Mouse (Mus musculus): ENCODE data around the gene Rffl. TPM values are rescaled to one million over a fixed set of nuclear protein-coding genes. Genes with fewer than 3 reads are reported as not detected.
"Not testable (repeated sequence)": the region's sequence is repeated elsewhere in the genome, so short reads cannot be mapped to it uniquely, and the experiment has no call there.

Rffl gene
- polyA plus RNA-seq, 1 experiment from 2014 or later, result 12.8 TPM

DNA sequence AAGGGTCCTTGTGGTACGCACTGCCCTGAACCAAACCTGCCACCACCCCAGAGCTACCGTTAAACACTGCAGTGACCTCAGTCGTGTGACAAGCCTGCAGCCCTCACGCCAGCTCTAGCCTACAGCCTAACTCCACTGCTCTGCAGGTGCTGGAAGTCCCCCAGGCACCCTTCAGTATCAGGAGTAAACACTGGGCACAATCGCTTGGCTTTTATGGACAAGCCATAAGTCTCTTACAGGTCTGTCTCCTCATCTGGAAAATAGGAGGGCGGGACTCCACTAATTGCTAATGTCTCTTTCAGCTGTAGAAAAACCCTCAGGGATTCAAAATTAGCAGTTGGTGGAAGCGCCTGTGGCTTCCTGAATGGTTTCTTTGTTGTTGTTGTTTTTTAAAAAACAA, 33.8 kb downstream of the Rffl start:
- H3K4me3 ChIP-seq (ENCODE audit: low read depth, low read length), result no peak overlapping the region
- DNase-seq (ENCODE audit: low spot score) (no peak), ATAC-seq (replicated peaks; ENCODE audit: insufficient number of reproducible peaks, low FRiP score, low TSS enrichment, low read depth) (no peak)
- H3K9ac ChIP-seq (replicated peaks; ENCODE audit: low read length), result no peak overlapping the region
- H3K4me2 ChIP-seq (ENCODE audit: low read depth, low read length), result no peak overlapping the region
- H3K27me3 ChIP-seq (ENCODE audit: control insufficient read depth, insufficient read depth, low read length), result no peaks in the 10 kb centered on the region
- 37% methylated on average over 7 of the region's 7 CpGs for WGBS
- H3K36me3 ChIP-seq (replicated peaks; ENCODE audit: control insufficient read depth, insufficient read depth, low read depth, low read length), result no peaks in the 10 kb centered on the region
- no peaks in the 10 kb centered on the region for H3K4me1 ChIP-seq (ENCODE audit: control insufficient read depth, insufficient read depth, low read length)
- H3K9me3 ChIP-seq (replicated peaks; ENCODE audit: control insufficient read depth, low read length), result no peaks in the 10 kb centered on the region
- H3K27ac ChIP-seq (replicated peaks; ENCODE audit: low read depth, low read length), result no peak overlapping the region

DNA sequence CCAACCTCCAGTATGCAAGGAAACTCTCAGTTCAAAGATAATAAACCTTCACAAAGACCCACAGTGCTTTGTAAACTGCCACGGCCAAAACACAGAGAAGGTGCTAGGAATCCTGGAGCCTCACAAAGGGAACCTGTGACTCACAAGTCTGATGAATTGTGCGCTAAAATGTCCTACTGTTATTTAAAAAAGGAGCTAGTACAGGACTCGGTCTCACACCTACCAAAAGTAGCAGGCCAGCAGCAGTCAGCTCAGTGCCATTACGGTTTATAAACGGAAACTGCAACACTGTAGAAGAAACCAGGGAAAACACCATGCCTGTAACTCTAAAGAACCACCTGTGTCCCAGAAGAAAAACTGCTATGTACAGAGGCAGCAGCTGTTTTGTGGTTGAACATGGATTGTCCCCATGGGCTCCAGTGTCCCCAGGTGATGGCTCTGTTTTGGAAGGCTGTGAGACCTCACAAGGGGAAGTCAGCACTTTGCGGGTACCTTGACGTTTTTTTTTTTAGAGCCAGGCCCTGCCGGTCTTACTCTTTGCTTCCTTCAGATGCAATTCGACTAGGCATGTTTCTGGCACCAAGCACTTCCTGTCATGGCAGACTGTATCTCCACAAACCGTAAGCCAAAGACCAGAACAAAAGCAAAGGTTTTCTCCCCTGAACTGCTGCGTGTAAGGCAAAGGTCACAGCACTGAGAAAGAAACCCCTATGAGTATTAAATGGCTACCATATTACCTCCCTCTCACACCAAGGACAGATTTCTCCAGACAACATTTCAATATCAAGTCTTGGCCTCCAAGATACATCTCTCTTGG, 35.2 kb downstream of the Rffl start:
- Histone ChIP-seq H3K4me1 (ENCODE audit: control insufficient read depth, insufficient read depth, low read length) (no peaks in the 10 kb centered on the region; the same call in 1 of the 2 replicates), H3K9ac (replicated peaks; ENCODE audit: low read length) (no peak overlapping the region), H3K9me3 (replicated peaks; ENCODE audit: control insufficient read depth, low read length) (no peaks in the 10 kb centered on the region), H3K4me3 (ENCODE audit: low read depth, low read length) (no peak overlapping the region), H3K36me3 (replicated peaks; ENCODE audit: control insufficient read depth, insufficient read depth, low read depth, low read length) (no peaks in the 10 kb centered on the region), H3K27ac (replicated peaks; ENCODE audit: low read depth, low read length) (no peak overlapping the region), H3K27me3 (ENCODE audit: control insufficient read depth, insufficient read depth, low read length) (no peaks in the 10 kb centered on the region), H3K4me2 (ENCODE audit: low read depth, low read length) (no peak overlapping the region)
- DNase-seq (ENCODE audit: low spot score), result no peak
- ATAC-seq (replicated peaks; ENCODE audit: insufficient number of reproducible peaks, low FRiP score, low TSS enrichment, low read depth), result no peak
- WGBS, result 75% methylated on average over 11 of the region's 11 CpGs

DNA sequence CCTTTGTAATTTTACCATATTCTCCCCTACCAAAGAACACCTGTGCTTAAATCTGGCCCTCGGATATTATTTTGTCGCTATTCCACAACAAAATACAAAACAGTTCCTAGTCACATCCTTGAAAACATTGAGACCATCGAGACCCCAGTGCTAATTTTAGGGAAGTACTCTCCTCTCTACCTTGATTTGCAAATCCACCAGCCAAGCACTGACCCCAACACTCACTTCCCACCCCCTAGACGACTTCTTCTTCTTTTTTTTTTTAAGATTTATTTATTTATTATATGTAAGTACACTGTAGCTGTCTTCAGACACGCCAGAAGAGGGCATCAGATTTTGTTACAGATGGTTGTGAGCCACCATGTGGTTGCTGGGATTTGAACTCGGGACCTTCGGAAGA, 36.7 kb downstream of the Rffl start:
- WGBS, result 87% methylated on average over 7 of the region's 7 CpGs
- H3K36me3 ChIP-seq (replicated peaks; ENCODE audit: control insufficient read depth, insufficient read depth, low read depth, low read length); H3K27me3 ChIP-seq (ENCODE audit: control insufficient read depth, insufficient read depth, low read length); H3K9ac ChIP-seq (replicated peaks; ENCODE audit: low read length); H3K9me3 ChIP-seq (replicated peaks; ENCODE audit: control insufficient read depth, low read length); ATAC-seq (replicated peaks; ENCODE audit: insufficient number of reproducible peaks, low FRiP score, low TSS enrichment, low read depth); H3K4me2 ChIP-seq (ENCODE audit: low read depth, low read length); H3K27ac ChIP-seq (replicated peaks; ENCODE audit: low read depth, low read length); DNase-seq (ENCODE audit: low spot score); H3K4me3 ChIP-seq (ENCODE audit: low read depth, low read length); H3K4me1 ChIP-seq (ENCODE audit: control insufficient read depth, insufficient read depth, low read length): not testable (repeated sequence)

DNA sequence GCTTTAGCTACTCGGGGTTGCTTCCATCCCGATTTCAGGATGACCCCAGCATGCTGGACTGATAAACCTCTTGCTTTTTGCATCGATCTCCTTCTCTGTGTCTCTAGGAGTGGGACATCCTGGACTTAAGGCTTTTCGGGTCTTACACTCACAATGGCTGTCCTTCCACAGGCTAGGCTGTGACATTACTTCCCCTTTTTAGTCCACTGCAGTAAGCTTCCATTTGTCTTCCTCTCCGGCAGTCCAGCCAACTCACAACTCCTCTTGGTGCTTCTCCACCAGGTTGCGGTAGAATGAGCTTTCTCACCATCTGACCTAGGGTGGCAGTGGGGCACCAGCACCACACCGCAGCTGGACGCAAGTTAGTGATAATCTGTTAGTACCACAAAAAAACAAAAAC, 37.1 kb downstream of the Rffl start:
- Histone ChIP-seq H3K27ac (replicated peaks; ENCODE audit: low read depth, low read length) (no peak overlapping the region), H3K9ac (replicated peaks; ENCODE audit: low read length) (no peak overlapping the region), H3K27me3 (ENCODE audit: control insufficient read depth, insufficient read depth, low read length) (no peaks in the 10 kb centered on the region), H3K4me1 (ENCODE audit: control insufficient read depth, insufficient read depth, low read length) (no peaks in the 10 kb centered on the region; the same call in 1 of the 2 replicates), H3K4me3 (ENCODE audit: low read depth, low read length) (no peak overlapping the region), H3K4me2 (ENCODE audit: low read depth, low read length) (no peak overlapping the region), H3K9me3 (replicated peaks; ENCODE audit: control insufficient read depth, low read length) (no peaks in the 10 kb centered on the region), H3K36me3 (replicated peaks; ENCODE audit: control insufficient read depth, insufficient read depth, low read depth, low read length) (no peaks in the 10 kb centered on the region)
- ATAC-seq (replicated peaks; ENCODE audit: insufficient number of reproducible peaks, low FRiP score, low TSS enrichment, low read depth) (no peak), DNase-seq (ENCODE audit: low spot score) (no peak)
- 92% methylated on average over 8 of the region's 8 CpGs for WGBS

DNA sequence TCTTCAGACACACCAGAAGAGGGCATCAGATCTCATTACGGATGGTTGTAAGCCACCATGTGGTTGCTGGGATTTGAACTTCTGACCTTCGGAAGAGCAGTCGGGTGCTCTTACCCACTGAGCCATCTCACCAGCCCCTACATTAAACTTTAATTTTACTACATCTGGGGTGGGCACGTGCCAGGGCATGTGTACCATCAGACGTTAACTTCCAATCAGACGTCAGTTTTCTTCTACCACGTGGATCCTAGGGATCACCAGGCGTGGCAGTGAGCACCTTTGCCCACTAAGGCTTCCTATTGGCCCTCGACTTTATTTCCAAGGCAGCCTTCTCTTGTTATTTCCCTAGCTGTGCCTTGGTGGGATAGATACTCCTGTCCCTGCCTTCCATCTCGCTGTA, 38.6 kb downstream of the Rffl start:
- H3K4me1 ChIP-seq (ENCODE audit: control insufficient read depth, insufficient read depth, low read length); H3K27me3 ChIP-seq (ENCODE audit: control insufficient read depth, insufficient read depth, low read length); H3K9me3 ChIP-seq (replicated peaks; ENCODE audit: control insufficient read depth, low read length); H3K9ac ChIP-seq (replicated peaks; ENCODE audit: low read length); DNase-seq (ENCODE audit: low spot score); H3K27ac ChIP-seq (replicated peaks; ENCODE audit: low read depth, low read length); H3K36me3 ChIP-seq (replicated peaks; ENCODE audit: control insufficient read depth, insufficient read depth, low read depth, low read length); ATAC-seq (replicated peaks; ENCODE audit: insufficient number of reproducible peaks, low FRiP score, low TSS enrichment, low read depth); H3K4me2 ChIP-seq (ENCODE audit: low read depth, low read length); H3K4me3 ChIP-seq (ENCODE audit: low read depth, low read length): not testable (repeated sequence)
- 79% methylated on average over 10 of the region's 10 CpGs for WGBS

DNA sequence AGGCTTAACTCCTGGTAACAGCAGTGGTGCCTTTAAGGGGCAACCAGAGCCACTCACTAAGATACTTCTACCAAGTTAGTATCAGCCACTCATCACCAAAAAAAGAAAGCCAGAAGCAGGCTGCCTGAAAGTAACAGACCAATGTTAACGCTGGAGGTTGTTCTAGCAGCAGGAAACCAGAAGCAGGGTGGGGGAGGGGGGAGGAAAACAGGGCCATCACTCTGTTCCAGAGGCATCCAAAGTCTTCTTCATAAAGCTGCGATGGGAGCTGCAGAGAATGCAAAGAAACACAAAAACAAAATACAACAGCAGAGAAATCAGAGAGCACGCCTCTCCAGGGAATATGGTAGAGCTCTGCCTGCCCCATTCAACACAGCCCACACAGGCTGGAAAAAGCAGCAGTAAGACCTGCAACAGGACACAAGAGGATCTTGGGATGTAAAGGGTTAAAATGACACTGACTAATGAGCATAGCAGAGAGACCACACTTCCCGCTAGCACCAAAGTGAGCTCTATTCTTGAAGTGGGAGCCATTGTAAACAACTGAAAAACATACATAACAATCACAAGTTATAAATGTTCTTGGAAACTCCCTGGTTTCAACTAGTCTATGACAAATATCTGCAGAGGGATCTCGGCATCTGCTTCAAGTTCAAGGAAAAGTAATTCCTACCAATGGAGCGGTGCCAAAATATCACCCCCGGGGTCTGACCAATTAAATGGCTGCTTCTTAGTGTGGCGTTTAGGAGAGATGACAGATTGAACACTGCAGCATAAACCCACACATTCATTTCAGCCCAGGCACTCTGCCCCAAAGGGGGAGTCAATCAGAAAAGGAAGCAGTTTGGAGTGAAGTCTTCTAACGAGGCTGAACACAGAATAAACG, 39.8 kb downstream of the Rffl start:
- Histone ChIP-seq H3K9me3 (replicated peaks; ENCODE audit: control insufficient read depth, low read length) (no peaks in the 10 kb centered on the region), H3K9ac (replicated peaks; ENCODE audit: low read length) (no peak overlapping the region), H3K36me3 (replicated peaks; ENCODE audit: control insufficient read depth, insufficient read depth, low read depth, low read length) (no peaks in the 10 kb centered on the region), H3K4me2 (ENCODE audit: low read depth, low read length) (no peak overlapping the region; the same call in 1 of the 2 replicates), H3K27ac (replicated peaks; ENCODE audit: low read depth, low read length) (no peak overlapping the region), H3K4me1 (ENCODE audit: control insufficient read depth, insufficient read depth, low read length) (no peaks in the 10 kb centered on the region; the same call in 1 of the 2 replicates), H3K27me3 (ENCODE audit: control insufficient read depth, insufficient read depth, low read length) (no peaks in the 10 kb centered on the region), H3K4me3 (ENCODE audit: low read depth, low read length) (no peak overlapping the region)
- 24% methylated on average over 10 of the region's 10 CpGs for WGBS
- ATAC-seq (replicated peaks; ENCODE audit: insufficient number of reproducible peaks, low FRiP score, low TSS enrichment, low read depth), result no peak
- no peak for DNase-seq (ENCODE audit: low spot score)

DNA sequence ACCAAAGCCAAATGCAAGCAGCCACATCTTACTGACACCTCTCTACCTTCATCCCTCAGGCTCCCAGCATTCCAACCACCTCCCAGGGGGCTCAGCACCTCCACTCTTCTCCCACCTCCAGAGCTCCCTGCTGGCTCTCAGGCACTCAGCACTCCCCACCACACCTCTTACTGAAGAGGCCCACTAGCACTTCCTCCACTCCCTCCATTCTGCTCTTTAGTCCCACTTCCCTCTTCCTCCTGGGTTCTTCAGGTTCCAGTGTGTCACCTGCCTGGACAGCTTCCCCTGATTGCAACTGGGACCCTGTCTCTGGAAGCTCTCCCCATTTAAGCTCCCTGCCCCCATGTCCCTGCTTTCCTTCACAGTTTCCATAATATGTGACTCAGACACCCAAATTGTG, 44.2 kb downstream of the Rffl start:
- Histone ChIP-seq H3K9me3 (replicated peaks; ENCODE audit: control insufficient read depth, low read length) (no peaks in the 10 kb centered on the region), H3K4me1 (ENCODE audit: control insufficient read depth, insufficient read depth, low read length) (no peaks in the 10 kb centered on the region; the same call in 1 of the 2 replicates), H3K27ac (replicated peaks; ENCODE audit: low read depth, low read length) (no peak overlapping the region), H3K27me3 (ENCODE audit: control insufficient read depth, insufficient read depth, low read length) (no peaks in the 10 kb centered on the region), H3K4me2 (ENCODE audit: low read depth, low read length) (no peak overlapping the region), H3K4me3 (ENCODE audit: low read depth, low read length) (no peak overlapping the region), H3K9ac (replicated peaks; ENCODE audit: low read length) (no peak overlapping the region), H3K36me3 (replicated peaks; ENCODE audit: control insufficient read depth, insufficient read depth, low read depth, low read length) (no peaks in the 10 kb centered on the region)
- ATAC-seq (replicated peaks; ENCODE audit: insufficient number of reproducible peaks, low FRiP score, low TSS enrichment, low read depth) (no peak), DNase-seq (ENCODE audit: low spot score) (no peak)

Data from embryonic facial prominence, embryonic 11.5 days (tissue).